In genomic region chr13:51797899-51798746, GRCm38 (mm10) we compare ENCODE assay signal across 20 mouse cellular contexts. TPM values are rescaled to one million over a fixed set of nuclear protein-coding genes. Genes with fewer than 3 reads are reported as not detected.
DNase-seq lines count a peak whose midpoint lies in the region; ATAC-seq and TF ChIP-seq lines count a peak whose summit lies in the region.
"Had no signal": no experiment of that assay in that cellular context is flagged by ENCODE, and none has a peak within 500 bp of the region (broad histone marks: within the 10 kb centered on the region; RNA-seq: fewer than 3 reads in every experiment).

No protein-coding gene starts in this region.

- H3K9me3 ChIP-seq in forebrain, embryonic 12.5 days = no peaks in the 10 kb centered on the region
- H3K9me3 ChIP-seq in forebrain, postnatal 0 days (ENCODE audit: low read length) = no peaks in the 10 kb centered on the region
- H3K9me3 ChIP-seq: kidney, embryonic 15.5 days; limb, embryonic 12.5 days; liver, embryonic 15.5 days; midbrain, embryonic 15.5 days; stomach, embryonic 15.5 days had no signal

- 0 out of 2 replicates have a peak overlapping the region, but pooled peaks have one; percentile 19 for H3K27ac ChIP-seq in forebrain, embryonic 12.5 days
- H3K27ac ChIP-seq in forebrain, postnatal 0 days (ENCODE audit: low read depth, low read length) = no peak overlapping the region
- H3K27ac ChIP-seq: gastrocnemius, adult 2 months; hindbrain, postnatal 0 days; kidney, embryonic 15.5 days; left cerebral cortex, adult 2 months; limb, embryonic 12.5 days; liver, embryonic 15.5 days; midbrain, embryonic 15.5 days; stomach, embryonic 15.5 days had no signal

- 67% methylated on average over 8 of the region's 8 CpGs for WGBS in forebrain, embryonic 12.5 days
- 59% methylated on average over 8 of the region's 8 CpGs for WGBS in forebrain, postnatal 0 days

- no peak for TF ChIP-seq CTCF in forebrain, postnatal 0 days (IDR thresholded peaks at IDR 0.05; ENCODE audit: low read depth)

- no peaks in the 10 kb centered on the region for H3K36me3 ChIP-seq in forebrain, embryonic 12.5 days (replicated peaks)
- H3K36me3 ChIP-seq in forebrain, postnatal 0 days (ENCODE audit: insufficient read depth) = no peaks in the 10 kb centered on the region
- H3K36me3 ChIP-seq: kidney, embryonic 15.5 days; limb, embryonic 12.5 days; liver, embryonic 15.5 days; midbrain, embryonic 15.5 days; stomach, embryonic 15.5 days had no signal

- no peaks in the 10 kb centered on the region for H3K4me1 ChIP-seq in forebrain, embryonic 12.5 days
- no peaks in the 10 kb centered on the region for H3K4me1 ChIP-seq in forebrain, postnatal 0 days (ENCODE audit: insufficient read depth)
- H3K4me1 ChIP-seq: limb, embryonic 12.5 days; stomach, embryonic 15.5 days had no signal

- no peak for DNase-seq in forebrain, postnatal 0 days
- DNase-seq in thymus, postnatal 0 days (ENCODE audit: low spot score) = peak; percentile 33
- DNase-seq in thymus, postnatal 10 days (ENCODE audit: low spot score in 2 of 2) = no peak
- no peak for DNase-seq in cerebellum, postnatal 36 days
- DNase-seq: cerebellum, adult 9-11 months; gastrocnemius, adult 2 months; heart, adult 18-20 months; heart, postnatal 14 days; lung, postnatal 36 days had no signal

- no peak overlapping the region for H3K4me2 ChIP-seq in forebrain, embryonic 12.5 days
- no peak overlapping the region for H3K4me2 ChIP-seq in forebrain, postnatal 0 days (ENCODE audit: low read depth)
- H3K4me2 ChIP-seq: kidney, embryonic 15.5 days; limb, embryonic 12.5 days; liver, embryonic 15.5 days; midbrain, embryonic 15.5 days; stomach, embryonic 15.5 days had no signal

- no peak for ATAC-seq in forebrain, embryonic 12.5 days (ENCODE audit: low FRiP score)
- no peak for ATAC-seq in forebrain, postnatal 0 days
- peak; percentile 33; the same call in 1 of the 2 replicates for ATAC-seq in neutrophil, adult 5-6 weeks (ENCODE audit: extremely low read depth, insufficient number of reproducible peaks, low FRiP score, poor library complexity, severe bottlenecking)
- ATAC-seq in erythroid progenitor cell, adult 5-6 weeks (replicated peaks; ENCODE audit: low FRiP score, poor library complexity, severe bottlenecking) = no peak
- no peak for ATAC-seq in megakaryocyte progenitor cell, adult 5-6 weeks (replicated peaks; ENCODE audit: poor library complexity)
- ATAC-seq: hindbrain, postnatal 0 days; midbrain, embryonic 15.5 days had no signal

- H3K4me3 ChIP-seq in forebrain, embryonic 12.5 days (replicated peaks) = no peak overlapping the region
- no peak overlapping the region for H3K4me3 ChIP-seq in forebrain, postnatal 0 days (ENCODE audit: low read depth, low read length)
- H3K4me3 ChIP-seq: gastrocnemius, adult 2 months; kidney, embryonic 15.5 days; left cerebral cortex, adult 2 months; limb, embryonic 12.5 days; liver, embryonic 15.5 days; midbrain, embryonic 15.5 days; stomach, embryonic 15.5 days had no signal

- no peak overlapping the region for H3K9ac ChIP-seq in forebrain, embryonic 12.5 days
- H3K9ac ChIP-seq in forebrain, postnatal 0 days = no peak overlapping the region
- H3K9ac ChIP-seq: kidney, embryonic 15.5 days; limb, embryonic 12.5 days; liver, embryonic 15.5 days; midbrain, embryonic 15.5 days; stomach, embryonic 15.5 days had no signal

- H3K27me3 ChIP-seq in forebrain, embryonic 12.5 days = peaks cover 20% of the 10 kb centered on the region
- H3K27me3 ChIP-seq in forebrain, postnatal 0 days (ENCODE audit: insufficient read depth, low read length) = no peaks in the 10 kb centered on the region
- H3K27me3 ChIP-seq: liver, embryonic 15.5 days; midbrain, embryonic 15.5 days had no signal

RNA-seq across cellular contexts. Expression of gene Sema4d, which starts 4.6 kb away (rescaled TPM):
- 8.2 and 11.4 TPM in 2 replicates for polyA plus RNA-seq in forebrain, embryonic 12.5 days (2016; fragmentation: Nextera tagmentation; extraction: Ambion mirVana)
- 10.2 and 16.5 TPM in 2 replicates for total RNA-seq in forebrain, postnatal 0 days (2014; rRNA removed)
- 9.8 and 14.2 TPM in 2 replicates for polyA plus RNA-seq in forebrain, postnatal 0 days (2015; fragmentation: Nextera tagmentation; extraction: Ambion mirVana)
- polyA plus RNA-seq in thymus, postnatal 0 days (2015; fragmentation: Nextera tagmentation; extraction: Ambion mirVana) = 55.9 and 58.5 TPM in 2 replicates
- total RNA-seq in neutrophil, adult 5-6 weeks (2017) = 125 and 131 TPM in 2 replicates
- 9.6 and 14.1 TPM in 2 replicates for total RNA-seq in erythroid progenitor cell, adult 5-6 weeks (2015; ENCODE audit: low replicate concordance)
- 6.3 and 10.2 TPM in 2 replicates for total RNA-seq in erythroid progenitor cell, adult 5-6 weeks (2017; ENCODE audit: low replicate concordance)
- 25.4 and 27.1 TPM in 2 replicates for total RNA-seq in megakaryocyte progenitor cell, adult 5-6 weeks (2015)
- total RNA-seq in megakaryocyte progenitor cell, adult 5-6 weeks (2017) = 8.6 and 10.7 TPM in 2 replicates

RNA-seq across cellular contexts. Expression of gene Gadd45g, which starts 48.4 kb away (rescaled TPM):
- polyA plus RNA-seq in forebrain, embryonic 12.5 days (2016; fragmentation: Nextera tagmentation; extraction: Ambion mirVana) = 211 and 218 TPM in 2 replicates
- total RNA-seq in forebrain, postnatal 0 days (2014; rRNA removed) = 13.8 and 13.9 TPM in 2 replicates
- polyA plus RNA-seq in forebrain, postnatal 0 days (2015; fragmentation: Nextera tagmentation; extraction: Ambion mirVana) = 34.3 and 35.1 TPM in 2 replicates
- polyA plus RNA-seq in thymus, postnatal 0 days (2015; fragmentation: Nextera tagmentation; extraction: Ambion mirVana) = 14.2 and 16.1 TPM in 2 replicates
- 24.7 and 32.4 TPM in 2 replicates for total RNA-seq in neutrophil, adult 5-6 weeks (2017)
- total RNA-seq in erythroid progenitor cell, adult 5-6 weeks (2015; ENCODE audit: low replicate concordance) = 4.3 TPM in 1 of 2 replicates, not detected in the other
- total RNA-seq in erythroid progenitor cell, adult 5-6 weeks (2017; ENCODE audit: low replicate concordance) = 9.4 TPM in 1 of 2 replicates, not detected in the other
- 1.8 and 2.6 TPM in 2 replicates for total RNA-seq in megakaryocyte progenitor cell, adult 5-6 weeks (2015)
- 2.5 and 2.6 TPM in 2 replicates for total RNA-seq in megakaryocyte progenitor cell, adult 5-6 weeks (2017)
